Mouse (Mus musculus) macrophage (primary cell): Measurements from ENCODE around the gene Pcdh17. TPM values are rescaled to one million over a fixed set of nuclear protein-coding genes. Genes with fewer than 3 reads are reported as not detected.

ENCODE experiments used
- H3K27ac ChIP-seq: fragments of 350-480 bp; formaldehyde crosslinking; 2 replicates; pipeline ENCODE4 v1.9.0; 2021
- H3K36me3 ChIP-seq: fragments of 350-480 bp; formaldehyde crosslinking; 2 replicates; pipeline ENCODE4 v1.9.0; 2021; ENCODE audit errors: inconsistent target
- H3K4me3 ChIP-seq: fragments of 350-480 bp; formaldehyde crosslinking; 2 replicates; pipeline ENCODE4 v1.9.0; 2021; ENCODE audit errors: inconsistent target
- H3K79me2 ChIP-seq: fragments of 350-480 bp; formaldehyde crosslinking; 2 replicates; pipeline ENCODE4 v1.9.0; 2021; ENCODE audit errors: inconsistent target
- WGBS: methylation state at CpG from one replicate; pipeline ENCODE4 v1.1.7; 2026; ENCODE audit warnings: inconsistent platforms; ENCODE audit not compliant: missing documents; 5-methylcytosine and 5-hydroxymethylcytosine counted together
- polyA plus RNA-seq: library from polyadenylated mRNA; stranded (reverse); fragments of 250-400 nt; gene quantifications from 3 replicates; pipeline ENCODE4 v1.2.4, GENCODE M21; 2018; ENCODE audit warnings: inconsistent platforms

The Pcdh17 gene
- polyA plus RNA-seq, 1 experiment from 2014 or later = not detected

DNA sequence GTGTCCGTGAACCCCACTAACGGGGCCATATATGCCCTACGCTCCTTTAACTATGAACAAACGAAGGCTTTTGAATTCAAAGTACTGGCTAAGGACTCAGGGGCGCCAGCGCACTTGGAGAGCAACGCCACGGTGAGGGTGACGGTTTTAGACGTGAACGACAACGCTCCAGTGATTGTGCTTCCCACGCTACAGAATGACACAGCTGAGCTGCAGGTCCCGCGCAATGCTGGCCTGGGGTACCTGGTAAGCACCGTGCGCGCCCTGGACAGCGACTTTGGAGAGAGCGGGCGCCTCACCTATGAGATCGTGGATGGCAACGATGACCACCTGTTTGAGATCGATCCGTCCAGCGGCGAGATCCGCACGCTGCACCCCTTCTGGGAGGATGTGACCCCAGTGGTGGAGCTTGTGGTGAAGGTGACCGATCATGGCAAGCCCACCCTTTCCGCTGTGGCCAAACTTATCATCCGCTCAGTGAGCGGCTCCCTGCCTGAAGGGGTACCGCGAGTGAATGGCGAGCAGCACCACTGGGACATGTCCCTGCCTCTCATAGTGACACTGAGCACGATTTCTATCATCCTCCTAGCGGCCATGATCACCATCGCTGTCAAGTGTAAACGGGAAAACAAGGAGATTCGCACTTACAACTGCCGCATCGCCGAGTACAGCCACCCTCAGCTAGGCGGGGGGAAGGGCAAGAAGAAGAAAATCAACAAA lies 4.5 kb downstream of the Pcdh17 start:
- 8% methylated on average over 45 of the region's 45 CpGs for WGBS
- H3K4me3 ChIP-seq = no peak overlapping the region
- H3K36me3 ChIP-seq = no peaks in the 10 kb centered on the region
- H3K27ac ChIP-seq = no peak overlapping the region
- no peaks in the 10 kb centered on the region for H3K79me2 ChIP-seq

DNA sequence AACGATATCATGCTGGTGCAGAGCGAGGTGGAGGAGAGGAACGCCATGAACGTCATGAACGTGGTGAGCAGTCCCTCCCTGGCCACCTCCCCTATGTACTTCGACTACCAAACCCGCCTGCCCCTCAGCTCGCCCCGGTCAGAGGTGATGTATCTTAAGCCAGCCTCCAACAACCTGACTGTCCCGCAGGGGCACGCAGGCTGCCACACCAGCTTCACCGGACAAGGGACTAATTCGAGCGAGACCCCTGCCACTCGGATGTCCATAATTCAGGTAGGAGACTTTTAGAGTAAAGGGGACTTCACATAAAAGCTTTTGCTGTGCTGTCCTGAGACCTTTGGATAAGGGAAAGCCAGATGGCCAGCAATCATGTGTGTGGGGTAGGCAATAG lies 5.0 kb downstream of the Pcdh17 start:
- no peak overlapping the region for H3K27ac ChIP-seq
- no peaks in the 10 kb centered on the region for H3K79me2 ChIP-seq
- H3K36me3 ChIP-seq = no peaks in the 10 kb centered on the region
- H3K4me3 ChIP-seq = no peak overlapping the region
- 12% methylated on average over 15 of the region's 15 CpGs for WGBS

DNA sequence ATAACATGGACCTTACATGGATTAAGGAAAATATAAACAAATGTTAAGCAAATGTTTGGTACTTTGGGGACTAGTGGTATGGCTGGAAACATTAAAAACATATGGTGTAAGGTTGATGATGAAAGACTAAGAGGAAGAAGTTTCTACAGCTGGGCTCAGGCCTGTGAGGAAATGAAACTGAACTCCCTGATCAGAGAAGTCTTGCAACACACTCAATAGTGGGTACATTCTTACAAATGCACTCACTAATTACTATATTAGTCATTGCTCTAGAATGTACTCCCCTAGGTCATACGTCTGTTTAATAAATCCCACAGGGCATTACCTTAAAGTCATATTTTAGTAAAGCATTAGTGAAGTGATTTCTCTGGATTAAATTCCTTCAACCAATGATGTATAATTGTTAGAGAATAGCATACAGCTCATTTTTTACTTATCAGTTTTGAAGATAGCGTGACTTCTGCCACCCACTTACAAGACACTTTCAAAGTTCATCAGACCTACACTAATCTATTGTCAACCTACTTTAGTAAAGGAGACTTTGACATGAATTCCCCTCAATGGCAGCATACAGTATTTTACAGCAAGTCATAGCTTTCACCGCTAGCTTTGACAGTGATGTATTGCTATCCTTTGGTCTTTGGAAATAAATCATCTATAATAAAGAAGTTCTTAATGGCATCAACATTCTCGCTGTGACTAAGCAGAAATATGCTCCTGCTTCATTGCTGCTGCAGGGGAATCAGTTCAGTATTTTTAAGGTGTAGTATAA lies 10.9 kb downstream of the Pcdh17 start:
- no peaks in the 10 kb centered on the region for H3K36me3 ChIP-seq
- H3K27ac ChIP-seq = no peak overlapping the region
- H3K79me2 ChIP-seq = no peaks in the 10 kb centered on the region
- WGBS = 58% methylated on average over 4 of the region's 4 CpGs
- H3K4me3 ChIP-seq = no peak overlapping the region

DNA sequence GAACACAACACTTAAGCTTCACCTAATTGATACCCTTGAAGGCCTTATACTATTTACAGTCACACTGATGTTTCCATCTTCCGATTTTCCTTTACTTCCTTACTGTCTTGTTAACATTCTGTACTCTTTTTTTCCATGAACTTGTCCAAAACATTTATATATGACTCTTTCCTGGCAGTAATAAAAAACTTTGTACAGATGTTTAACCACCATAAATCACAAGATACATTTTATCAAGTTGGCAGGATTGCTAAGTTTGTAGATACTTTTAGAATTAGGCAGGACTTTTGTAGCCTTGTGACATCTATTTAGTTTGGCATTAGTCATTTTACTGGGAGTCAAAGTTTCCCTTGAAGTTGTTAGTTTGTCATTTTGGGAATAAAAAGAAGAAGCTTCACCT lies 32.1 kb downstream of the Pcdh17 start:
- no peak overlapping the region for H3K27ac ChIP-seq
- whole genome bisulfite sequencing = 69% methylated on average over 1 of the region's 1 CpGs
- no peaks in the 10 kb centered on the region for H3K79me2 ChIP-seq
- no peaks in the 10 kb centered on the region for H3K36me3 ChIP-seq
- H3K4me3 ChIP-seq = no peak overlapping the region

DNA sequence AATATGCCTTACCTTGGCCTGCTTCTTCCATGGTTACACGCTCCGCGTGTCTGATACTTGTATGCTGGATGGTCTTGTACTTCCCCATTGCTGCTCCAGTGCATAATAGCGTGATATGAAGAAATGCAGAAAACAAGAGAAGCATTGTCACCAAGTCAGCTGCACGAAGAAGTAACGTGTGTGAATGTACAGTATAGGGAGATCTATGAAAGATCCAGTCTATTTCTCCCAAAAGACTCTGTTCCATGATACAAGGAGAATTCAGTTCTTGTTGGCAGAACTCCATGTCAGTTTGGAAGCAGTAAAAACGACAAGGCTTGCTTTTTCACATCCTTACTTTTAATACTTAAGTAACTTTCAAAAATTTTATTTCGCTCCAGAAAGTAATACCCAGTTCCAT lies 33.0 kb downstream of the Pcdh17 start:
- Histone ChIP-seq H3K36me3 (no peaks in the 10 kb centered on the region), H3K4me3 (no peak overlapping the region), H3K27ac (no peak overlapping the region), H3K79me2 (no peaks in the 10 kb centered on the region)
- 88% methylated on average over 8 of the region's 8 CpGs for WGBS

DNA sequence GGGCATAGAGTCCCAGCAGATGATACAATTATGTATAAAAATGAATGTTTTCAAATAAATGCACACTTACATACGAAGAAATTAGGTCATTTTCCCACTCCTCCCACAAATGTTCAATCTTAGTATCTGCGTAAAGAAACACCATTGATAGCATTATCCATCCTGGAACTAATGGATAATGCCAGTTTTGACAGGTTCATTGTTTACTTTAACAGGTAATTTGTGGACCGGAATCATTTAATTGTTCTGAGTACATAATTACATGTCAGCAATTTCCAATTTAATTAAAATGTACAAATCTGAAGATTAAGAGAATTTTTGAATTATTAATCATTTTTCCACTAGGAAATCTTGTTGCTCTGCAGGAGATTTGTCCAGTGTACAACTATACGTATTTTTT lies 33.5 kb downstream of the Pcdh17 start:
- no peak overlapping the region for H3K27ac ChIP-seq
- no peaks in the 10 kb centered on the region for H3K36me3 ChIP-seq
- H3K79me2 ChIP-seq = no peaks in the 10 kb centered on the region
- 93% methylated on average over 4 of the region's 4 CpGs for WGBS
- no peak overlapping the region for H3K4me3 ChIP-seq

DNA sequence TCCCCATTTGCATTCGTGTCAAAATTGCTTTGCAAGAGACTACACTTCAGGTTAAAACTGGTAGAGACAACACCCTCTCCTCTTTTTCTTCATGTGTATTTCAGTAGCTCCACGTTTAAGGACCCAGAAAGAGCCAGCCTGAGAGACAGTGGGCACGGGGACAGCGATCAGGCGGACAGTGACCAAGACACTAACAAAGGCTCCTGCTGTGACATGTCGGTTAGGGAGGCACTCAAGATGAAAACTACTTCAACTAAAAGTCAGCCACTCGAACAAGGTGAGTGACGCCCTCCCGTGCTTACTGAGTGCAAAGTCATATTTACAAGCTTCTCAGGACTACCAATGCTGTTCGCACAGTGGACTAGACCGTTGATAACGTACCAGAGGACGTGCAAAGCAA lies 34.0 kb downstream of the Pcdh17 start:
- 83% methylated on average over 13 of the region's 13 CpGs for WGBS
- no peak overlapping the region for H3K4me3 ChIP-seq
- H3K36me3 ChIP-seq = no peaks in the 10 kb centered on the region
- H3K27ac ChIP-seq = no peak overlapping the region
- H3K79me2 ChIP-seq = no peaks in the 10 kb centered on the region

DNA sequence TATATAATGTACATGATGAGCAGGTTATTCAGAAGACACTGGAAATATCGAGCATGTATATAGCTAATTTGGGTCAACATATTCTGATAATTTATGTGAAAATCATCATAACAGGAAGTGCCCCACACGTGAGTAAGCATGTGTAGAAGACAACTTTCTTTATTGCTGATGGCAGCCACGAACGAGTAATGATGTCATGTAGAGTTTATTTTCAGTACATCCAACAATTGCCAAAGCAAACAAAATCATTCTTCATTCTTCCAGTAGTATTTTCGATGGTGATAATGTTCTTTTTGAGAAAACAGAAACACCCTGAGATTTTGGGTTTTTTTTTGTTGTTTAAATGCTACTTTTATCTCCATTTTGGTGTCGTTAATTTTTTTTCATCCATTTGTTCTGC lies 37.2 kb downstream of the Pcdh17 start:
- no peaks in the 10 kb centered on the region for H3K79me2 ChIP-seq
- H3K4me3 ChIP-seq = no peak overlapping the region
- WGBS = 69% methylated on average over 6 of the region's 6 CpGs
- H3K36me3 ChIP-seq = no peaks in the 10 kb centered on the region
- H3K27ac ChIP-seq = no peak overlapping the region

DNA sequence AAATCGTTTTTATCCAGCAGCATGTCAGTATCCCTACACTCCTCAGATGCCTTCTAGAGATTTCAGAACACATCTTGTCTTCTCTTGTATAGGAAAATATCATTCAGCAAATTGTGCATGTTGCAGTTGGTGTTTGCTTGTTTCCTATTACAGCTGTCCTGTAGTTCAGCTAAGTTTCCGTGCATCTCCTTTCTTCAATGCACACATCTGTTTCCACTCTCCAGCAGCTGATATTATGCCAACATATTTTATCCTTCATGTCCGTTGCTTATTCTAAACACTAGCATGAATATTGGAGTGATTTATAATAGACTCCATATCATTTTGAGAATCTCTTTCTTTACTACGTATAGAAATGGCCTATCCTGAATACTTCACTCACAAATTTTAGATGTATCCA lies 41.0 kb downstream of the Pcdh17 start:
- no peak overlapping the region for H3K27ac ChIP-seq
- H3K36me3 ChIP-seq = no peaks in the 10 kb centered on the region
- H3K79me2 ChIP-seq = no peaks in the 10 kb centered on the region
- H3K4me3 ChIP-seq = no peak overlapping the region
- 96% methylated on average over 4 of the region's 4 CpGs for WGBS

DNA sequence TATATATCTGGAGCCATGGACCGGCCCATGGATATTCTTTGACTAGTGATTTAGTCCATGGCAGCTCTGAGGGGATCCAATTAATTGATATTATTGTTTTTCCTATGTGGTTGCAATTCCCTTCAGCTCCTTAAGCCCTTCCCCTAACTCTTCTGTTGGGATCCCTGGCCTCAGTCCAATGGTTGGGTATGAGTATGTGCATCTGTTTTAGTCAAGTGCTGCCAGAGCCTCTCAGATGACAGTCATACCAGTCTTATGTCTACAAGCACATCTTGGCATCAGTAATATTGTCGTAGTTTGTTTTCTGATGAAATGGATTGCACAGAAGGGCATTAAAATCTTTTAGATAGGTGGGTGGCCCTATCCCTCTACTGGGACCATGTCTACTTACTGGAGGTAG lies 67.6 kb downstream of the Pcdh17 start:
- 86% methylated on average over 2 of the region's 2 CpGs for WGBS
- Histone ChIP-seq H3K4me3 (no peak overlapping the region), H3K27ac (no peak overlapping the region), H3K79me2 (no peaks in the 10 kb centered on the region), H3K36me3 (no peaks in the 10 kb centered on the region)

DNA sequence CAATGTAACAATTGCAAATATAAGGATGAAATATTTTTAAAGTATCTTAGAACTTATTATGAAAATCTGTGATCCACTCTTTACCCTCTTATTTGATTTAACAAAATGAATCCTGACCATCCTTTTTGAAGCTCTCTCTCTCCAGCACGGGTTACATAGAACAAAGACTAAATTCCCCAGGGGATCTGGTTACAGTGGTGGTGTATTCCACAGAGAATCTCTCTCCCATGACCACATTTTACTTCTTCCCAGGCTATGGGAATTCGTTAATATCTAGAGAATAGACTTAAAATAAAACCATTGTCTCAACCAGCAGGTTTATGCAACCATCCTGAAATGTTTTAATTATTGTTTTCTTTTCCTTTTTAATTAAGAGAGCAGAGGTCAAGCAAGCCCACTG lies 89.0 kb downstream of the Pcdh17 start:
- Histone ChIP-seq H3K27ac (no peak overlapping the region), H3K79me2 (no peaks in the 10 kb centered on the region), H3K4me3 (no peak overlapping the region), H3K36me3 (no peaks in the 10 kb centered on the region)
- WGBS = 70% methylated on average over 2 of the region's 2 CpGs

DNA sequence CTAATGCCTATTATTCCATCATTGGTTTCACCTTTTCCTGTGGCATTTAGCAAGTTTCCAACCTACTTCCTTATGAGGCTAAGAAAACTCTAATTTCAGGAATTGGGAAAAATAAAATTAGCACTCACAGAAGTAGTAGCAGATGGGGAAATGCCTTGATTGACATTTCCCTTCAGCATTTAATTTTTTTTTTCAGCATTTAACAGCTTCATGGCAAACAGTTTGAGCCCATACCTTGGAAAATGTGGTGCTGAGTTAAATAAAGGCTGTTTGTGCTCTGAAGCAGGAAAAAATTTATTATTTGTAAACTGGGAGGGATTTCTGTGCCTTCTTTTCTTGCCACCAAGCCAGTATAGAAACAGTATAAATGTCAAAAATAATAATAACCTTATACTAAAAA lies 91.9 kb downstream of the Pcdh17 start:
- no peak overlapping the region for H3K4me3 ChIP-seq
- no peaks in the 10 kb centered on the region for H3K36me3 ChIP-seq
- H3K79me2 ChIP-seq = no peaks in the 10 kb centered on the region
- no peak overlapping the region for H3K27ac ChIP-seq

DNA sequence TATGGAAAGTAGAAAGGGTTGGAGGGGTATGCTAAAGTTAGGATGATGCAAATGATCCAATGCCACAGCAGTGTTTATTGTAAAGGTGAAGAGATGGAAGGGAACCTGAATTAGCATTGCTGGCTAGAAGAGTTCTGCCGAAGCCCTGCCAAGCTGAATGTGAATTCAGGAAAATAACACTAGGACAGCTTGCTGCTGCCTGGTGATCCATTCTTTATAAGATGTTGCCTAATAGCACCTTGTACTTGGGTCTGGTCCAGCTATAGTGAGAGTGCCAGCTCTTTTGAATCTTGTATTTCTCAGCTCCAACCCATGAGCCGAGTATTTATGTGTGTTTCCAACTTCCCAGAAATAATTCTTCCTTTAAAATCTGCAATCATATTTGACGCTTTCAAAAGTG lies 98.5 kb downstream of the Pcdh17 start:
- Histone ChIP-seq H3K79me2 (no peaks in the 10 kb centered on the region), H3K36me3 (no peaks in the 10 kb centered on the region), H3K4me3 (no peak overlapping the region), H3K27ac (no peak overlapping the region)
- WGBS = 88% methylated on average over 3 of the region's 3 CpGs

DNA sequence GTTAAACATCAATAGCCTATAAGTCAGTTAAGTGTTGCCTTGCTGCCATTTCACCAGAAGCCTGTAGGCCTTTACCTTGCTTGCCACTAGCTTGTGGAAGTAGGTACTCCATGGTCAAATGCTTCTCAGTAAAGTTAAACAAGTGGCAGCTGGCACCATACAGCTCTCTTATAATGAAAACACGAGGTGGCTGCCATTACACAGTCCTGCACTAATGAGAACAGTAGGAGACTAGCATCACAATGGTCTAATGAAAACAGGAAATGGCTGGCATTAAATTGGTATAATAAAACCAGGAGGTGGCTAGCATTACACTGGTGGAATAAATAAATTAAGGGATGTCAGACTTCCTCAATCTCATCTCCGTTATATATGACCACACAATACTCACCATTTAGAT lies 102.6 kb downstream of the Pcdh17 start:
- 46% methylated on average over 2 of the region's 2 CpGs for WGBS
- Histone ChIP-seq H3K79me2 (no peaks in the 10 kb centered on the region), H3K4me3 (no peak overlapping the region), H3K36me3 (no peaks in the 10 kb centered on the region), H3K27ac (no peak overlapping the region)

DNA sequence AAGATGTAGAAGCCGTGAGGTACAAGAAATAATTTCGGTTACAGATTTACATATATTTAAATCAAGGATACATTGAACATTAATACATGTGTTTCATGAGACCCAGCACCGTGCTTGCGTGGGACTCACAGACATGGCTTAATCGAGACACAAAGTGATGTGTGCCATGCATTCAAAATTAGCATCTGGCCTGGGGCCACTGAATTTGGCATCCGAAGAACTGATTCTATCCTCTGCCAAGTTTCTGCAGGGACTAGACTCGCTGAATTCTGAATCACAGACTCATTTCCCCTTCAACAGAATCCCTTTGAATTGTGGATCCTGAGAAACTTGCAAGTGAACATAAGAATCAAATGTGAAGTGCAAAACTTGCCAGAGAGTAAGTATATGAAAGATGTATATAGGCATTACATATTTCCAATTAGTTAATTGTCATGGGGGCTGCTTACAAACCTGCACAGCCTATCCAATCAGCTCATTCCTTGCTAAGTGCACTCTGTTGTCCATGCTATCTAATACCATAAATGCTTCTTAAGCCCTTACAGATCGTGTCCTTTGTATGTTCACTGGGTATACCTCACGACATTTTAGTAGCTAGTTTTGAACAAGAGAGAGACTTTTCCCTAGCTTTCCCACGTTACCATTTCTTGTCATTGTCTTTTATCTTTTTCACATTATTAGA lies 104.3 kb downstream of the Pcdh17 start:
- WGBS = 89% methylated on average over 10 of the region's 10 CpGs
- no peaks in the 10 kb centered on the region for H3K36me3 ChIP-seq
- no peak overlapping the region for H3K4me3 ChIP-seq
- H3K27ac ChIP-seq = no peak overlapping the region
- no peaks in the 10 kb centered on the region for H3K79me2 ChIP-seq
